ENCODE assay signal across 13 mouse cellular contexts in the genomic region with DNA sequence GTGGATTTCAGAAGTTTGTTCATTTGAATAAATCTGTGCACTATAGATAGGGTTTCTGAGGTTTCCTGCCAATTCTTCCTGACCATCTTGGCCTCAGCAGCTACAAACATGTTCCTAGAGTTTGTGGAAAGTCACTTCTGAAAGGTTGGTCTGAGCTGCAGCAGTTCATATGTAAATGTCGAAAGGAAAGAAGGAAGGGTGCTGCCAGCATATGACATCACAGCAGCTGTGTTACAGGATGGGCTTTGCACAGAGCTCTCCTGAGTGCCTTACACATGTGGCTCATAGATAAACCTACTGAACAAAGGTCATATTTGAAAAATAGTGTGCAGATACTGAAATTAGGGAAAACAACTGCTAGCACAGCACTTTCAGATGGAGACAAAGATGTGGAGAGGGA.
DNase-seq lines count a peak whose midpoint lies in the region; ATAC-seq and TF ChIP-seq lines count a peak whose summit lies in the region.
"Had no signal": no experiment of that assay in that cellular context is flagged by ENCODE, and none has a peak within 500 bp of the region (broad histone marks: within the 10 kb centered on the region; RNA-seq: fewer than 3 reads in every experiment).

No protein-coding gene starts in this region.

- TF ChIP-seq CTCF in heart, adult 2 months (IDR thresholded peaks at IDR 0.05): no peak

- H3K9me3 ChIP-seq in embryonic facial prominence, embryonic 13.5 days: no peaks in the 10 kb centered on the region
- H3K9me3 ChIP-seq in embryonic facial prominence, embryonic 10.5 days: no peaks in the 10 kb centered on the region
- H3K9me3 ChIP-seq: stomach, embryonic 15.5 days had no signal

- TF ChIP-seq POLR2A in heart, adult 2 months (IDR thresholded peaks at IDR 0.05; ENCODE audit: insufficient read depth, low read depth, low read length): no peak
- no peak for TF ChIP-seq POLR2A in myocyte (IDR thresholded peaks at IDR 0.05; ENCODE audit: insufficient read length, low read depth)

- no peaks in the 10 kb centered on the region for H3K36me3 ChIP-seq in embryonic facial prominence, embryonic 13.5 days
- H3K36me3 ChIP-seq in embryonic facial prominence, embryonic 10.5 days (replicated peaks): no peaks in the 10 kb centered on the region
- H3K36me3 ChIP-seq in heart, adult 2 months (ENCODE audit: control insufficient read depth, insufficient read depth, low read length): peaks cover 2% of the 10 kb centered on the region; the same call in 1 of the 2 replicates
- H3K36me3 ChIP-seq in myocyte (ENCODE audit: control insufficient read depth, insufficient read depth): no peaks in the 10 kb centered on the region
- H3K36me3 ChIP-seq: stomach, embryonic 15.5 days had no signal

- no peak for DNase-seq in embryonic facial prominence, embryonic 10.5 days (ENCODE audit: low spot score)
- peak; percentile 1 for DNase-seq in lung, postnatal 10 days
- no peak for DNase-seq in lung, postnatal 25 days (ENCODE audit: low spot score)
- no peak for DNase-seq in heart, adult 2 months
- DNase-seq in layer of hippocampus, postnatal 10 days (ENCODE audit: low spot score in 2 of 2): no peak
- DNase-seq in spleen, adult 12 weeks (ENCODE audit: low spot score): no peak
- DNase-seq: adrenal gland, adult 2 months; B cell, adult 2 months; cerebellum, adult 9-10 months had no signal

- H3K4me3 ChIP-seq in embryonic facial prominence, embryonic 13.5 days: no peak overlapping the region
- H3K4me3 ChIP-seq in embryonic facial prominence, embryonic 10.5 days: no peak overlapping the region
- H3K4me3 ChIP-seq in heart, adult 2 months: peak overlapping the region; percentile 34
- H3K4me3 ChIP-seq in myocyte: no peak overlapping the region
- H3K4me3 ChIP-seq: stomach, embryonic 15.5 days had no signal

- H3K9ac ChIP-seq in embryonic facial prominence, embryonic 13.5 days: no peak overlapping the region
- H3K9ac ChIP-seq in heart, adult 2 months (ENCODE audit: low read depth, low read length): no peak overlapping the region
- H3K9ac ChIP-seq: stomach, embryonic 15.5 days had no signal

- H3ac ChIP-seq in myocyte (ENCODE audit: control insufficient read depth, insufficient read length): no peak overlapping the region

- peak overlapping the region; percentile 8; the same call in 1 of the 2 replicates for H3K27ac ChIP-seq in embryonic facial prominence, embryonic 13.5 days
- H3K27ac ChIP-seq in embryonic facial prominence, embryonic 10.5 days (replicated peaks): no peak overlapping the region
- H3K27ac ChIP-seq in heart, adult 2 months: peak overlapping the region; percentile 17; the same call in 1 of the 2 replicates
- H3K27ac ChIP-seq: stomach, embryonic 15.5 days had no signal

- 0 out of 2 replicates have a peak, but pooled peaks cover 6% of the 10 kb centered on the region for H3K4me1 ChIP-seq in embryonic facial prominence, embryonic 13.5 days
- no peaks in the 10 kb centered on the region for H3K4me1 ChIP-seq in embryonic facial prominence, embryonic 10.5 days
- peaks cover 2% of the 10 kb centered on the region; the same call in 1 of the 2 replicates for H3K4me1 ChIP-seq in heart, adult 2 months (ENCODE audit: control insufficient read depth, insufficient read depth, low read length)
- H3K4me1 ChIP-seq: stomach, embryonic 15.5 days had no signal

- ATAC-seq in embryonic facial prominence, embryonic 13.5 days (ENCODE audit: insufficient number of reproducible peaks, insufficient read depth, low FRiP score, low TSS enrichment, low read depth): no peak
- ATAC-seq: forebrain, embryonic 16.5 days had no signal

- 46% methylated on average over 1 of the region's 1 CpGs for WGBS in embryonic facial prominence, embryonic 13.5 days
- 48% methylated on average over 1 of the region's 1 CpGs for WGBS in embryonic facial prominence, embryonic 10.5 days
- 10% methylated on average over 1 of the region's 1 CpGs for WGBS in heart, adult 2 months

- no peak for TF ChIP-seq EP300 in heart, adult 2 months (IDR thresholded peaks at IDR 0.05; ENCODE audit: insufficient read depth, low read depth, low read length)

- H3K27me3 ChIP-seq in embryonic facial prominence, embryonic 13.5 days: no peaks in the 10 kb centered on the region
- H3K27me3 ChIP-seq in embryonic facial prominence, embryonic 10.5 days (replicated peaks; ENCODE audit: low read depth, poor library complexity, severe bottlenecking): no peaks in the 10 kb centered on the region
- no peaks in the 10 kb centered on the region for H3K27me3 ChIP-seq in heart, adult 2 months (ENCODE audit: control insufficient read depth, insufficient read depth, low read length)
- H3K27me3 ChIP-seq in myocyte (ENCODE audit: control insufficient read depth, insufficient read depth, insufficient read length): no peaks in the 10 kb centered on the region
- H3K27me3 ChIP-seq: stomach, embryonic 15.5 days had no signal

- no peak overlapping the region for H3K4me2 ChIP-seq in embryonic facial prominence, embryonic 13.5 days
- H3K4me2 ChIP-seq in myocyte (ENCODE audit: low read depth): peak overlapping the region; percentile 44
- H3K4me2 ChIP-seq: stomach, embryonic 15.5 days had no signal

- no peaks in the 10 kb centered on the region for H3K79me2 ChIP-seq in heart, adult 2 months (replicated peaks; ENCODE audit: control insufficient read depth, insufficient read depth, low read length)
- H3K79me2 ChIP-seq in myocyte (ENCODE audit: control insufficient read depth, insufficient read depth): no peaks in the 10 kb centered on the region

- intact Hi-C loops in heart, adult 2 months (cut with DNase I): no loop called here

TF ChIP-seq in myocyte, 11 proteins besides CTCF, POLR2A, EP300 and RAD21:
- TF ChIP-seq MAX (IDR thresholded peaks at IDR 0.05; ENCODE audit: low read depth): no peak
- no peak for TF ChIP-seq REST (IDR thresholded peaks at IDR 0.05; ENCODE audit: insufficient read depth, insufficient read length)
- TF ChIP-seq MYOG (IDR thresholded peaks at IDR 0.05; ENCODE audit: control insufficient read depth in 1 of 3, insufficient read depth in 1 of 3, insufficient read length in 2 of 3, low read depth in 2 of 3): no peak
- TF ChIP-seq SRF (IDR thresholded peaks at IDR 0.05; ENCODE audit: control insufficient read depth, insufficient read length, low read depth): no peak
- no peak for TF ChIP-seq E2F4 (IDR thresholded peaks at IDR 0.05; ENCODE audit: insufficient read depth)
- no peak for TF ChIP-seq CEBPB (IDR thresholded peaks at IDR 0.05; ENCODE audit: insufficient read depth, poor library complexity, severe bottlenecking)
- no peak for TF ChIP-seq MYOD1 (IDR thresholded peaks at IDR 0.05; ENCODE audit: control insufficient read depth in 1 of 3, insufficient read length in 2 of 3, low read depth in 2 of 3)
- no peak for TF ChIP-seq USF1 (IDR thresholded peaks at IDR 0.05; ENCODE audit: low read depth)
- TF ChIP-seq TCF3 (IDR thresholded peaks at IDR 0.05; ENCODE audit: insufficient read length, low read depth): no peak
- TF ChIP-seq POLR2AphosphoS2 (IDR thresholded peaks at IDR 0.05; ENCODE audit: insufficient read length, low read depth): no peak
- no peak for TF ChIP-seq TCF12 (IDR thresholded peaks at IDR 0.05; ENCODE audit: insufficient read depth, poor library complexity, severe bottlenecking)
TF ChIP-seq in myocyte: peak in this region for 0.
